Mouse (Mus musculus): ENCODE measurements at regions not wholly inside any gene's neighbourhood (a gene's known extent, or its start where the extent isn't known, plus 50 kb on each side); places are given as distances from the start of the nearest gene placed in this dataset.

DNA sequence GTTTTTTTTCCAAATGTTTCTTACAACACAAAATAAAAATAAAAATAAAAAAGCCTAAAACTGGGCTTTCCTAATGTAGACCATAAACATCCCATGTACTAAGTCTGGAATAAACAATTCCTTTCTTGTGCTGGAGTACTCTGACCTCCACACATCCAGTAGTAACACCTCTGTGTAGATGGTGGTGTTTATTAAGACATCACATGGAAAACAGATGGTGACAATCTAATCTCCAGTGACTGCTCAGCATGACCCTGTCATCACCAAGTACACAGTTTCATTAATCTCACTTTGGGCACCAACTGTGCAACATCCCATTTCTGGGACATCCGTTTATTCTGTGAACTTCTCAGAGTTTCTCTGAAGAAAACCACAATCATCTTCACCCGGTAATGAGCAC is 118.7 kb upstream of the Bank1 start:
- TF ChIP-seq FLI1 (IDR thresholded peaks at IDR 0.05; ENCODE audit: low read length) = no peak
- TF ChIP-seq GATA1 (IDR thresholded peaks at IDR 0.05; ENCODE audit: borderline replicate concordance, low read length) = no peak

Data from megakaryocyte, embryonic 14.5 days (primary cell).